Mouse (Mus musculus) limb, embryonic 11.5 days (tissue): ENCODE measurements around the gene Arpp19. TPM values are rescaled to one million over a fixed set of nuclear protein-coding genes. Genes with fewer than 3 reads are reported as not detected.

Source experiments
- ATAC-seq: fragments of 200-750 bp; cut with Nextera tagmentation; 2 replicates; pipeline ENCODE4 v1.8.0; 2017; ENCODE audit warnings: low read depth; ENCODE audit not compliant: insufficient number of reproducible peaks, low FRiP score, low TSS enrichment
- DNase-seq: peaks from one replicate; pipeline ENCODE4 v3.0.0-alpha.2; 2015; ENCODE audit warnings: low spot score
- H3K27ac ChIP-seq: fragments of 300-500 bp; sonication (generic); replicated peaks from 2 replicates; pipeline ENCODE4 v1.5.1; 2014; ENCODE audit warnings: low read depth, mild to moderate bottlenecking, low read length
- H3K27me3 ChIP-seq: fragments of 300-500 bp; sonication (generic); 2 replicates; pipeline ENCODE4 v1.6.1; 2014; ENCODE audit warnings: mild to moderate bottlenecking, low read length, mixed read lengths; ENCODE audit not compliant: control insufficient read depth, insufficient read depth
- H3K36me3 ChIP-seq: fragments of 300-500 bp; sonication (generic); 2 replicates; pipeline ENCODE4 v1.6.1; 2014; ENCODE audit warnings: mild to moderate bottlenecking, low read length, moderate library complexity, mixed read lengths; ENCODE audit not compliant: control insufficient read depth, insufficient read depth
- H3K4me1 ChIP-seq: fragments of 300-500 bp; sonication (generic); 2 replicates; pipeline ENCODE4 v1.6.1; 2014; ENCODE audit warnings: low read length, mixed read lengths; ENCODE audit not compliant: control insufficient read depth, insufficient read depth
- H3K4me2 ChIP-seq: fragments of 300-500 bp; sonication (generic); 2 replicates; pipeline ENCODE4 v1.6.1; 2014; ENCODE audit warnings: low read depth, mild to moderate bottlenecking, moderate library complexity; ENCODE audit not compliant: severe bottlenecking
- H3K4me3 ChIP-seq: fragments of 300-500 bp; sonication (generic); 2 replicates; pipeline ENCODE4 v1.5.1; 2014; ENCODE audit warnings: low read depth, low read length
- H3K9ac ChIP-seq: fragments of 300-500 bp; sonication (generic); 2 replicates; pipeline ENCODE4 v1.6.1; 2014; ENCODE audit warnings: mild to moderate bottlenecking, low read length
- H3K9me3 ChIP-seq: fragments of 300-500 bp; sonication (generic); 2 replicates; pipeline ENCODE4 v1.6.1; 2016; ENCODE audit warnings: low read length; ENCODE audit not compliant: control insufficient read depth
- WGBS: fragments of 180-500 bp; shearing (Covaris S2); extraction: QIAGEN DNeasy Blood & Tissue Kit; methylation state at CpG from one replicate; pipeline ENCODE4 v1.1.7; 2014; 5-methylcytosine and 5-hydroxymethylcytosine counted together
- polyA plus RNA-seq: library from polyadenylated mRNA; unstranded; fragments of >200 nt; fragmentation: Nextera tagmentation; extraction: Ambion mirVana; gene quantifications from 2 replicates; pipeline ENCODE4 v1.2.1, GENCODE M21; 2014

Gene Arpp19
- polyA plus RNA-seq, 1 experiment from 2014 or later, result 387 TPM

DNA sequence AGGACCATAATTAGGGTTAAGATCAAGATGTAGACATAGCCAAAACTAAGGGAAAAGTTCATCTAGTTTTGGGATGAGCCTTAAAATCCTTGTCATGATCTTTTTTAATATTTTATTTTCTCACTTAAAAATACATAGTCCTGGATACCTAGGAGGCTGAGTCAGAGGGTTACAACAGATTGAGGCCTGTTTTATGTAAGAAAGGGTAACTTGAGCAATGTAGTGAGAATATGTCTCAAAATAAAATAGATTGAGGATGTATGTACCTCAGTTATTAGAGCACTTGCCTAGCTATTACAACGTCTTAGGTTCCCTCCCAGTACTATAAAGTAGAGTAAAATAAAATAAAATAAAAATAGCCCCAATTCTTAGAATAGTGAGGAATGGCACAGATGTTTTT is 54.7 kb downstream of the Arpp19 start:
- no peak overlapping the region for H3K4me3 ChIP-seq
- no peak for DNase-seq

DNA sequence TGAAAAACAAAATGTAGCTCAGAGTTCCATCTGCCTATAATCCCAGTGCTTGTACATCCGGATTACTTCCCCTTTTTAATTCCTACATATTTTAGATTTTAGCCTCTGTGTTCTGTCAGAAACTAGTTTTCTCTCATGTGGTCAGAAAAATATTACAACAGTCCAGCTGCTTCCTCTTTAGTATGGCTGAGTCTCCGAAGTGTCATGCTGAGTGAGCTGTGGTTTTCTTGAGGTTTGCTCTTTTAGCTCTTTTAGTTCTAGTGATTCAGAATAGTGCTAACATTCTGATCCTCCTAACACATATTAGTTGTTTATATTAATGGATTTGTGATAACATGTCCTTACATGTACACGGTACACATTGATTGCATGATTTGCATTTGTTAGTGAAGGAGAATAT is 57.3 kb downstream of the Arpp19 start:
- no peaks in the 10 kb centered on the region for H3K4me1 ChIP-seq
- no peak overlapping the region for H3K4me2 ChIP-seq
- no peak for DNase-seq
- WGBS, result 86% methylated on average over 3 of the region's 3 CpGs
- no peak overlapping the region for H3K4me3 ChIP-seq
- no peaks in the 10 kb centered on the region for H3K36me3 ChIP-seq
- no peak for ATAC-seq
- no peaks in the 10 kb centered on the region for H3K9me3 ChIP-seq
- H3K27me3 ChIP-seq, result no peaks in the 10 kb centered on the region
- H3K9ac ChIP-seq, result no peak overlapping the region
- H3K27ac ChIP-seq, result no peak overlapping the region

More for the DNA sequence above, 54.7 kb downstream of the Arpp19 start:
- no peak overlapping the region for H3K27ac ChIP-seq
- H3K36me3 ChIP-seq, result no peaks in the 10 kb centered on the region
- H3K9ac ChIP-seq, result no peak overlapping the region
- H3K4me1 ChIP-seq, result no peaks in the 10 kb centered on the region
- H3K4me2 ChIP-seq, result no peak overlapping the region
- H3K9me3 ChIP-seq, result no peaks in the 10 kb centered on the region
- no peaks in the 10 kb centered on the region for H3K27me3 ChIP-seq
- whole genome bisulfite sequencing, result 90% methylated on average over 1 of the region's 1 CpGs
- no peak for ATAC-seq

DNA sequence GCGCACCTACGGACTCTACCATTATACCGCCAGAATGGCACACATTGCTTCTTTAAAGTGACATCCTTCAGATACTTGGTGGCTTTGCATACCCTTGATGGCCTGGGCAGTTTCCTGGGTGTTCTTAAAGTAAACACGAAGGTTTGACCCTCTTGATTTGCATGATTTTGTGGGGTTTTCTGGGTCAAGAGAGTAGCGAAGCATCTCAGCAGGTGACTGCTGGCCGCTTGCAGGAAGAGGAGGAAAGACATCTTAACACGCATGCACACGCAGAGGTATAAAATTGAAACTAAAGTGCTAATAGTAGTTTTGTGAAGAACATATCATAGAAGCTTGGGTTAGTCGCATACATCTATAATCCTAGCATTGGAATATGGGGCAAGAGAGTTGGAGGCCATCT is 61.5 kb downstream of the Arpp19 start:
- Histone ChIP-seq H3K4me3 (no peak overlapping the region), H3K27ac (no peak overlapping the region), H3K9ac (no peak overlapping the region), H3K36me3 (no peaks in the 10 kb centered on the region), H3K9me3 (no peaks in the 10 kb centered on the region), H3K27me3 (no peaks in the 10 kb centered on the region), H3K4me1 (no peaks in the 10 kb centered on the region), H3K4me2 (no peak overlapping the region)
- no peak for ATAC-seq
- 95% methylated on average over 9 of the region's 9 CpGs for WGBS
- no peak for DNase-seq

DNA sequence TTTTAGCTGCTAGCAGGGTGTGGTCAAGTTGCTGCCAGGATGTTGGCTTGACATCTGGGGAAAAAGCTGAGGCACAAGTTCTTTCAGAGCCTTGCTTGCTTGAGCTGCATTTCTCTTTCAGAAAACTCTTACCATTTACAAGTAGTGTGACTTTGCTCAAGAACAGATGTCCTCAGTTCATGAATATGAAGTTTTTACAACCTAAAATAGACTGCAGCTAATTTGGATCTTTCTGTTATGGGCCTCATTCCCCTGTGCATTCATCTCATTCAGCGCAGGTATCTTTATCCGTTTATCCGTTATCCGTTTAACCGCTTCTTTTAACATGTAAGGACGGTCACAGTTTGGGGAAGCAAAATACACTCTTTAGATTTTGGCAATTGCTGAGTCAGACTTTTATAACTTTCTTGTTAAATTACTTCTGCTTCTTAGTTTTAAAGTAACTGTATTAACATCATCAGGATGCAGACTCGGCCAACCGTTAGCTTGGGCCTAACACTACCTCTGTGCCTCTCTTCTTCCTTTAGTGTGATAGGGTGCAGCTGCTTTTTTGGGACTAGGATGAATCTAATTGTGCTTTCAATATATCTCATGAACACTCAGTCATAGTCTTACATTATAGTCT is 62.9 kb downstream of the Arpp19 start:
- ATAC-seq, result no peak
- H3K9ac ChIP-seq, result no peak overlapping the region
- whole genome bisulfite sequencing, result 97% methylated on average over 8 of the region's 8 CpGs
- no peaks in the 10 kb centered on the region for H3K9me3 ChIP-seq
- DNase-seq, result no peak
- no peak overlapping the region for H3K27ac ChIP-seq
- H3K27me3 ChIP-seq, result no peaks in the 10 kb centered on the region
- no peaks in the 10 kb centered on the region for H3K4me1 ChIP-seq
- no peak overlapping the region for H3K4me2 ChIP-seq
- H3K4me3 ChIP-seq, result no peak overlapping the region
- H3K36me3 ChIP-seq, result no peaks in the 10 kb centered on the region

DNA sequence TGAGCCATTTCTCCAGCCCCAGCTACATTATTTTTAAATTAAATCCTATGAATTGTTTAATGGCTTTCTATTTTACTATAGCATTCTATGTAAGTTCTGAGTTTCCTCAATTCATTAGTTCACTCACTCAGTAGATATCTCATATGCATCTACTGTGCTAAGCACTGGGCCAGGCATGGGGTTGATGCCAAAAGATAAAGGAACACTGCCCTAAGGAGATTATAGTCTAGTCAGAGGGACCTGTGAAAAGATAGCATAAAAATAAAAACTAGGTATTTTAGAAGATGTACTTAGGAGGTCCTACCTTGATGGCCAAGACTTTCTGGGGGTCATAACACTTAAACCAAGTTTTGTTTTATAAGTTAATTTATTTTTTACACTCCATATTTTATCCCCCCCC is 64.7 kb downstream of the Arpp19 start:
- H3K9me3 ChIP-seq, result no peaks in the 10 kb centered on the region

More for the DNA sequence above, 64.7 kb downstream of the Arpp19 start:
- H3K27me3 ChIP-seq, result no peaks in the 10 kb centered on the region
- H3K4me2 ChIP-seq, result no peak overlapping the region
- ATAC-seq (no peak), DNase-seq (no peak)
- no peaks in the 10 kb centered on the region for H3K36me3 ChIP-seq
- H3K4me1 ChIP-seq, result no peaks in the 10 kb centered on the region
- H3K9ac ChIP-seq, result no peak overlapping the region
- no peak overlapping the region for H3K4me3 ChIP-seq
- H3K27ac ChIP-seq, result no peak overlapping the region

Other genes with a start within 250 kb of the Arpp19 start
- 0.09 TPM in 1 of 2 replicates, not detected in the other for gene Onecut1, start 175.7 kb upstream of the Arpp19 start, polyA plus RNA-seq
- 6.9 and 7.6 TPM in 2 replicates for gene Fam214a, start 84.7 kb upstream of the Arpp19 start, polyA plus RNA-seq
- 20.7 and 21.0 TPM in 2 replicates for gene Myo5a, start 33.4 kb downstream of the Arpp19 start, polyA plus RNA-seq
- gene Myo5c, start 194.4 kb downstream of the Arpp19 start, polyA plus RNA-seq, result 0.95 and 1.4 TPM in 2 replicates